Mouse (Mus musculus) layer of hippocampus, adult 18-20 months (tissue): ENCODE results near the gene Ccdc65. TPM values are rescaled to one million over a fixed set of nuclear protein-coding genes. Genes with fewer than 3 reads are reported as not detected.

Experiments used
- total RNA-seq, 2 experiments: library from RNA; stranded (reverse); gene quantifications; 2 replicates each; pipeline ENCODE4 v1.2.3; 2021

The Ccdc65 gene
- total RNA-seq, 2 experiments from 2014 or later, result 7.4 to 9.7 TPM

Other genes with a start within 250 kb of the Ccdc65 start
- not detected for gene OR5BS1P, start 238.3 kb upstream of the Ccdc65 start, total RNA-seq
- gene Lalba, start 225.5 kb upstream of the Ccdc65 start, total RNA-seq, result not detected
- gene Olfr279, start 215.8 kb upstream of the Ccdc65 start, total RNA-seq, result not detected
- 10 to 100 TPM; 54.3 to 56.3 TPM for gene Kansl2, start 173.9 kb upstream of the Ccdc65 start, total RNA-seq
- gene Ccnt1, start 137.3 kb upstream of the Ccdc65 start, total RNA-seq, result 10 to 100 TPM; 39.6 to 43.9 TPM
- gene 4930415O20Rik, start 137.2 kb upstream of the Ccdc65 start, total RNA-seq, result not detected
- 10 to 100 TPM; 46.5 to 48.2 TPM for gene Adcy6, start 98.1 kb upstream of the Ccdc65 start, total RNA-seq
- gene Cacnb3, start 77.4 kb upstream of the Ccdc65 start, total RNA-seq, result 100 to 1,000 TPM; 217 to 222 TPM
- gene Ddx23, start 45.3 kb upstream of the Ccdc65 start, total RNA-seq, result 100 to 1,000 TPM in 1 of 2 experiments, 10 to 100 TPM in 1; 89.8 to 108 TPM
- gene Rnd1, start 30.7 kb upstream of the Ccdc65 start, total RNA-seq, result 1 to 10 TPM; 6.3 to 8.0 TPM
- 1 to 10 TPM in 1 of 2 experiments, under 1 TPM in 1; 0.97 to 1.4 TPM for gene Fkbp11, start 20.0 kb downstream of the Ccdc65 start, total RNA-seq
- 100 to 1,000 TPM; 830 to 882 TPM for gene Arf3, start 55.0 kb downstream of the Ccdc65 start, total RNA-seq
- gene Wnt10b, start 69.9 kb downstream of the Ccdc65 start, total RNA-seq, result under 1 TPM; 0.23 to 0.64 TPM
- gene Wnt1, start 81.7 kb downstream of the Ccdc65 start, total RNA-seq, result not detected
- 1,000 to 10,000 TPM; 1,780 to 1,859 TPM for gene Ddn, start 101.3 kb downstream of the Ccdc65 start, total RNA-seq
- gene Prkag1, start 123.3 kb downstream of the Ccdc65 start, total RNA-seq, result 10 to 100 TPM; 50.6 to 51.1 TPM
- gene Kmt2d, start 163.0 kb downstream of the Ccdc65 start, total RNA-seq, result 100 to 1,000 TPM in 1 of 2 experiments, 10 to 100 TPM in 1; 89.1 to 103 TPM
- 1 to 10 TPM; 5.7 to 6.3 TPM for gene Rhebl1, start 186.3 kb downstream of the Ccdc65 start, total RNA-seq
- under 1 TPM; 0.08 to 0.15 TPM for gene Dhh, start 190.3 kb downstream of the Ccdc65 start, total RNA-seq
- gene Lmbr1l, start 210.0 kb downstream of the Ccdc65 start, total RNA-seq, result 10 to 100 TPM; 13.7 to 14.0 TPM
- gene Tuba1b, start 226.4 kb downstream of the Ccdc65 start, total RNA-seq, result 100 to 1,000 TPM; 448 to 490 TPM
- gene Gm49450, start 245.3 kb downstream of the Ccdc65 start, total RNA-seq, result not detected
- gene Tuba1a, start 245.5 kb downstream of the Ccdc65 start, total RNA-seq, result 100 to 1,000 TPM; 699 to 750 TPM